Mouse (Mus musculus) heart, embryonic 15.5 days (tissue): ENCODE measurements around the gene Apom. TPM values are rescaled to one million over a fixed set of nuclear protein-coding genes. Genes with fewer than 3 reads are reported as not detected.

Experiments
- polyA plus RNA-seq: library from polyadenylated mRNA; unstranded; fragments of >200 nt; fragmentation: Nextera tagmentation; extraction: Ambion mirVana; gene quantifications from 2 replicates; pipeline ENCODE4 v1.2.1, GENCODE M21; 2015

Gene Apom
- polyA plus RNA-seq, 1 experiment from 2014 or later = 0.57 TPM

Other genes starting within 250 kb of the Apom start
- 2.0 and 3.3 TPM in 2 replicates for gene C2, start 233.8 kb downstream of the Apom start, polyA plus RNA-seq
- gene Ehmt2, start 233.6 kb downstream of the Apom start, polyA plus RNA-seq = 31.7 and 48.8 TPM in 2 replicates
- 0.08 TPM in 1 of 2 replicates, not detected in the other for gene Slc44a4, start 217.6 kb downstream of the Apom start, polyA plus RNA-seq
- 16.1 and 19.9 TPM in 2 replicates for gene Neu1, start 200.8 kb downstream of the Apom start, polyA plus RNA-seq
- gene Hspa1b, start 172.8 kb downstream of the Apom start, polyA plus RNA-seq = 0.16 and 0.30 TPM in 2 replicates
- gene Gm20481, start 162.1 kb downstream of the Apom start, polyA plus RNA-seq = not detected in 2 replicates
- 3.5 and 4.8 TPM in 2 replicates for gene Hspa1a, start 159.9 kb downstream of the Apom start, polyA plus RNA-seq
- gene Hspa1l, start 159.3 kb downstream of the Apom start, polyA plus RNA-seq = 2.1 and 2.6 TPM in 2 replicates
- gene Lsm2, start 150.2 kb downstream of the Apom start, polyA plus RNA-seq = 116 and 132 TPM in 2 replicates
- 43.0 and 89.7 TPM in 2 replicates for gene Vars, start 131.1 kb downstream of the Apom start, polyA plus RNA-seq
- gene Vwa7, start 115.5 kb downstream of the Apom start, polyA plus RNA-seq = 0.24 and 0.31 TPM in 2 replicates
- 1.4 and 2.8 TPM in 2 replicates for gene Sapcd1, start 104.0 kb downstream of the Apom start, polyA plus RNA-seq
- gene Msh5, start 85.3 kb downstream of the Apom start, polyA plus RNA-seq = 2.7 and 3.8 TPM in 2 replicates
- gene Clic1, start 82.1 kb downstream of the Apom start, polyA plus RNA-seq = 307 and 332 TPM in 2 replicates
- 168 and 202 TPM in 2 replicates for gene Ddah2, start 73.0 kb downstream of the Apom start, polyA plus RNA-seq
- 0.14 TPM in 1 of 2 replicates, not detected in the other for gene Ly6g6c, start 66.7 kb downstream of the Apom start, polyA plus RNA-seq
- gene Mpig6b, start 65.9 kb downstream of the Apom start, polyA plus RNA-seq = 0.77 and 0.81 TPM in 2 replicates
- 0.29 and 0.31 TPM in 2 replicates for gene Ly6g6e, start 55.1 kb downstream of the Apom start, polyA plus RNA-seq
- gene Ly6g6d, start 54.0 kb downstream of the Apom start, polyA plus RNA-seq = 2.2 and 2.4 TPM in 2 replicates
- 0.16 and 0.29 TPM in 2 replicates for gene Ly6g6f, start 46.4 kb downstream of the Apom start, polyA plus RNA-seq
- 64.7 and 80.1 TPM in 2 replicates for gene Abhd16a, start 42.8 kb downstream of the Apom start, polyA plus RNA-seq
- gene Ly6g5c, start 23.8 kb downstream of the Apom start, polyA plus RNA-seq = 0.41 TPM in 1 of 2 replicates, not detected in the other
- gene Ly6g5b, start 16.6 kb downstream of the Apom start, polyA plus RNA-seq = 0.31 and 0.66 TPM in 2 replicates
- 10.0 and 13.8 TPM in 2 replicates for gene Gpank1, start 10.6 kb downstream of the Apom start, polyA plus RNA-seq
- 200 and 211 TPM in 2 replicates for gene Csnk2b, start 10.0 kb downstream of the Apom start, polyA plus RNA-seq
- 10.1 and 11.2 TPM in 2 replicates for gene D17H6S53E, start 5.7 kb downstream of the Apom start, polyA plus RNA-seq
- 40.8 and 44.0 TPM in 2 replicates for gene Bag6, start 3.1 kb upstream of the Apom start, polyA plus RNA-seq
- 95.1 and 142 TPM in 2 replicates for gene Prrc2a, start 32.8 kb upstream of the Apom start, polyA plus RNA-seq
- 7.5 and 9.6 TPM in 2 replicates for gene Aif1, start 44.0 kb upstream of the Apom start, polyA plus RNA-seq
- gene Lst1, start 56.4 kb upstream of the Apom start, polyA plus RNA-seq = 8.1 and 12.2 TPM in 2 replicates
- gene Ltb, start 62.4 kb upstream of the Apom start, polyA plus RNA-seq = 1.5 and 4.8 TPM in 2 replicates
- gene Tnf, start 70.0 kb upstream of the Apom start, polyA plus RNA-seq = 0.43 TPM in 1 of 2 replicates, not detected in the other
- gene Lta, start 73.3 kb upstream of the Apom start, polyA plus RNA-seq = 0.09 and 0.62 TPM in 2 replicates
- 0.35 and 0.48 TPM in 2 replicates for gene Gm16181, start 88.8 kb upstream of the Apom start, polyA plus RNA-seq
- 8.9 and 9.4 TPM in 2 replicates for gene Atp6v1g2, start 101.6 kb upstream of the Apom start, polyA plus RNA-seq
- gene Nfkbil1, start 103.7 kb upstream of the Apom start, polyA plus RNA-seq = 7.8 and 9.1 TPM in 2 replicates
- gene Ddx39b, start 109.7 kb upstream of the Apom start, polyA plus RNA-seq = 213 and 268 TPM in 2 replicates
- 56.6 and 101 TPM in 2 replicates for gene H2-D1, start 130.7 kb upstream of the Apom start, polyA plus RNA-seq
- gene H2-Q1, start 188.4 kb upstream of the Apom start, polyA plus RNA-seq = 0.06 and 0.09 TPM in 2 replicates
- gene H2-Q2, start 210.2 kb upstream of the Apom start, polyA plus RNA-seq = 1.3 and 1.6 TPM in 2 replicates
- gene H2-Q4, start 247.6 kb upstream of the Apom start, polyA plus RNA-seq = 2.1 and 5.5 TPM in 2 replicates